Mouse (Mus musculus) heart, embryonic 15.5 days (tissue): ENCODE measurements around the gene Zfc3h1. TPM values are rescaled to one million over a fixed set of nuclear protein-coding genes. Genes with fewer than 3 reads are reported as not detected.

Experiments
- ATAC-seq: fragments of 200-750 bp; cut with Nextera tagmentation; replicated peaks from 2 replicates; pipeline ENCODE4 v1.8.0; 2017; ENCODE audit warnings: low read depth, moderate TSS enrichment; ENCODE audit not compliant: insufficient number of reproducible peaks, insufficient read depth, low FRiP score
- H3K27ac ChIP-seq: fragments of 300-500 bp; sonication (generic); 2 replicates; pipeline ENCODE4 v1.5.1; 2015; ENCODE audit warnings: mild to moderate bottlenecking, inconsistent platforms
- H3K27me3 ChIP-seq: fragments of 300-500 bp; sonication (generic); 2 replicates; pipeline ENCODE4 v1.6.1; 2015; ENCODE audit warnings: inconsistent platforms
- H3K36me3 ChIP-seq: fragments of 300-500 bp; sonication (generic); 2 replicates; pipeline ENCODE4 v1.6.1; 2015; ENCODE audit warnings: mild to moderate bottlenecking, inconsistent platforms
- H3K4me1 ChIP-seq: fragments of 300-500 bp; sonication (generic); replicated peaks from 2 replicates; pipeline ENCODE4 v1.6.1; 2015; ENCODE audit warnings: inconsistent platforms
- H3K4me2 ChIP-seq: fragments of 300-500 bp; sonication (generic); 2 replicates; pipeline ENCODE4 v1.6.1; 2015; ENCODE audit warnings: inconsistent platforms, mild to moderate bottlenecking, moderate library complexity
- H3K4me3 ChIP-seq: fragments of 300-500 bp; sonication (generic); 2 replicates; pipeline ENCODE4 v1.5.1; 2015; ENCODE audit warnings: mild to moderate bottlenecking, inconsistent platforms
- H3K9ac ChIP-seq: fragments of 300-500 bp; sonication (generic); 2 replicates; pipeline ENCODE4 v1.6.1; 2015; ENCODE audit warnings: mild to moderate bottlenecking, inconsistent platforms
- H3K9me3 ChIP-seq: fragments of 300-500 bp; sonication (generic); replicated peaks from 2 replicates; pipeline ENCODE4 v1.6.1; 2016; ENCODE audit warnings: inconsistent platforms
- WGBS: fragments of 180-500 bp; shearing (Covaris S2); methylation state at CpG from one replicate; pipeline ENCODE4 v1.1.7; 2015; ENCODE audit warnings: mixed read lengths; 5-methylcytosine and 5-hydroxymethylcytosine counted together
- polyA plus RNA-seq: library from polyadenylated mRNA; unstranded; fragments of >200 nt; fragmentation: Nextera tagmentation; extraction: Ambion mirVana; gene quantifications from 2 replicates; pipeline ENCODE4 v1.2.1, GENCODE M21; 2015

Gene Zfc3h1
- polyA plus RNA-seq, 1 experiment from 2014 or later: 10.2 TPM

DNA sequence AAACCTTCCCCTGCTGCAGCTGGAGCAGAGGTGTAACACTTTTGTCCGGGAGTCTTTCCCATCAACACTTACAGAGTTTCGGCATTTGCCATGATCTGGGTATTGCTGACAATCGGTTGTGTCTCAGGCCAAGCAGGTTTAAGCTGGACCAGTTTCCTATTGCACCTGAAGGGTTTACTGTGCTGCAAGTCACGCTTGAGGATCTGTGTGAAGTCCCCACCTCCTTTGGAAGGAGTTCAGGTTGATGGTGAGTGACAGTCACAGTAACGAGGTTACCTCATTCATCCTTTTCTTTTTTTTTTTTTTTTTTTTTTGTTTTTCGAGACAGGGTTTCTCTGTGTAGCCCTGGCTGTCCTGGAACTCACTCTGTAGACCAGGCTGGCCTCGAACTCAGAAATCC, 28.7 kb upstream of the Zfc3h1 start:
- no peak overlapping the region for H3K4me2 ChIP-seq
- peaks cover 2% of the 10 kb centered on the region; the same call in 1 of the 2 replicates for H3K4me1 ChIP-seq
- no peak overlapping the region for H3K4me3 ChIP-seq
- H3K36me3 ChIP-seq: peaks cover 9% of the 10 kb centered on the region; the same call in 1 of the 2 replicates
- H3K9me3 ChIP-seq: no peaks in the 10 kb centered on the region
- no peaks in the 10 kb centered on the region for H3K27me3 ChIP-seq
- no peak overlapping the region for H3K9ac ChIP-seq
- no peak for ATAC-seq
- no peak overlapping the region for H3K27ac ChIP-seq
- 92% methylated on average over 6 of the region's 7 CpGs for WGBS

DNA sequence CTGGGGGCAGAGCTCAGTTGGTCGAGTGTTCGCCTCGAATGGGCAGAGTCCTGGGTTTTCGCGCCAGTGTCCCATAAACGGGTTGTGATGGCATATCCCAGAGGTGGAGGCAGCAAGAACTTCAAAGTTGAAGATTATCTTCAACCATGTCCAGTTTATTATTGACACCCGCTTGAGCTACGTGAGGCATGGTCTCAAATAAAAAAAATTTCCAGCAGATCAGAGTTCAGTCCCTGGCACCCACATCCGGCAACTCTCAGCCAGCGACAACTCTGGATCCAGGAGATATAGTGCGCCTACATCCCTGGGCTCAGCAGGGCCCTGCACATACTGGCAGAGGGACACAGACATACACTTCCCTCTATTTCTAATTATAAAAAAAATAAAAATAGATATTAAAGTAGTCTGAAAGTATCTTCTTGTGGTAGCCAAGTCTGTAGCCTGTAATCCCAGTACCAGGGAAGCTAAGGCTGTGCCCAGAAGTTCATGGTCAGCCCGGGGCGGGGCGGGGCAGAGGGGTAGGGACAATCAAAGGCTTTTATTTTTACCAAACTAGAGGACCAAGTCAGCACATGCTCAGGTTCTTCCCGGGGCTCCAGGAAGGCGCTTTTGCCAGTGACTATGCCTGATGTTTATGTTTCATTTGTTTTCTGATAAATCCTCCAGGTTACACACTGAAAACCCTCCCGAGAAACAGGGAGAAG, 26.4 kb upstream of the Zfc3h1 start:
- no peak for ATAC-seq

DNA sequence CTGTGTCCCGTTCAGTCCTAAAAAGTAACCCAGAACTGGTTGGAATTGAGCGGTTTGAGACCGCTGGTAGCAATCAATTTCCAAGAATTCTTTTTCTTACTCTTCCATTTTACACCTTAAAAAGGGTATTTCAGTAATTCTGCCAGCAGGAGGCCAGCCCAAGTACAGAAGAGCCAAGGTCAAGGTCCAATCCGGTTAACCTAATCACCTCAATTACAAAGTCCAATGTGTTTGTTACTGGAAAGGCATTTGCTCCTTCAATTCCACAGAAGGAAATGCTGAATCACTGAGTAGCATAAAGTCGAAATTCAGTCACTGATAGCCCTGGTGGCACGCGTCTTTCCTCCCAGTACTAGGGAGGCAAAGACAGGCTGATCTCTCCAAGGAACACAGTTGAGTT, 25.7 kb upstream of the Zfc3h1 start:
- H3K36me3 ChIP-seq: peaks cover 9% of the 10 kb centered on the region; the same call in 1 of the 2 replicates
- no peaks in the 10 kb centered on the region for H3K9me3 ChIP-seq
- no peak for ATAC-seq
- H3K4me2 ChIP-seq: no peak overlapping the region
- no peak overlapping the region for H3K9ac ChIP-seq
- 85% methylated on average over 7 of the region's 7 CpGs for WGBS
- peaks cover 15% of the 10 kb centered on the region for H3K4me1 ChIP-seq
- H3K27me3 ChIP-seq: no peaks in the 10 kb centered on the region
- no peak overlapping the region for H3K4me3 ChIP-seq
- no peak overlapping the region for H3K27ac ChIP-seq

More for the DNA sequence above, 26.4 kb upstream of the Zfc3h1 start:
- 85% methylated on average over 17 of the region's 17 CpGs for WGBS
- Histone ChIP-seq H3K9ac (no peak overlapping the region), H3K27me3 (no peaks in the 10 kb centered on the region), H3K9me3 (no peaks in the 10 kb centered on the region), H3K27ac (no peak overlapping the region), H3K4me3 (no peak overlapping the region), H3K4me2 (no peak overlapping the region), H3K36me3 (peaks cover 9% of the 10 kb centered on the region; the same call in 1 of the 2 replicates), H3K4me1 (peaks cover 12% of the 10 kb centered on the region)

DNA sequence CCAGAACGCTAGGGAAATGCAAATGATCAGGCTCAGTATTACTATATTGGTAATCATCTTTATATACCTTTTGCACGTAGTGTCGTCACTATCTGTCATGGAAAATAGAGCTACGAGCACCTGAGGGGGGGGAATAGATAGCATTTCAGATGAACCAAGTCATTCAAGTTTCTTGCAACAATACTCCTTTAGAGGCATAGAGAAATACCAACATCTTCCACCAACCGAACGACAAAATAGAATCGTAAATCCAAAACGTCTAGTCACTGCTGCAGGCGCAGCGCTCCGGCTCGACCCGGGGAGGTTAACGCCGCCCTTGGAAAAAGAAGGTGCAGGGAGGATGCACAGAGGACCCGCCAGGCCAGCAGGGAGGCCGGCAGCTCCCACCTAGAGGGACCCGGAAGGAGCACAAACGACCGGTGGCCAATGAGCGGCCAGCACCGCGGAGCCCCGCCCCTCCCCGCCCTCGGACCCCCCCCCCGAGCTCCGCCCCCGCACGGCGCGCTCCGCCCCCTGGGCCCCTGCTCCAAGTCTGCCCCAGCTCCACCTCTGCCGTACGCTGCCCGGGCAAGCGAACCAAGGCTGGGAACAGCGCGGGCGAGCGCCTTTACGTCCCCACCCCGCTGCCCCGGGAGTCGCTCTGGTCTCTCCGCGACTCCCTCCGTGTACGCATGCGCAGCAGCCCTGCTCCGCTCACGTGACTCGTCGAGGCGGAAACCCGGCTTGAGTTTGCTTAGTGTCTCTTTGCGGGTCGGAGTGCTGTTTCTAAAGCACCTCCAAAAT, 22.7 kb upstream of the Zfc3h1 start, which contains the start of gene Tmem19:
TSS of gene Tmem19 (minus strand) at position 662 of the 783 bp plus-strand sequence.
- Histone ChIP-seq H3K4me2 (peak within 1 kb of the TSS; percentile 73), H3K27ac (peak within 1 kb of the TSS; percentile 97), H3K4me3 (peak within 1 kb of the TSS; percentile 71), H3K4me1 (peaks cover 15% of the 10 kb centered on the region), H3K27me3 (no peaks in the 10 kb centered on the region), H3K9ac (peak within 1 kb of the TSS; percentile 59), H3K9me3 (no peaks in the 10 kb centered on the region), H3K36me3 (peaks cover 4% of the 10 kb centered on the region; the same call in 1 of the 2 replicates)
- peak; percentile 99 for ATAC-seq
- WGBS: under 1% methylated on average over 54 of the region's 58 CpGs

DNA sequence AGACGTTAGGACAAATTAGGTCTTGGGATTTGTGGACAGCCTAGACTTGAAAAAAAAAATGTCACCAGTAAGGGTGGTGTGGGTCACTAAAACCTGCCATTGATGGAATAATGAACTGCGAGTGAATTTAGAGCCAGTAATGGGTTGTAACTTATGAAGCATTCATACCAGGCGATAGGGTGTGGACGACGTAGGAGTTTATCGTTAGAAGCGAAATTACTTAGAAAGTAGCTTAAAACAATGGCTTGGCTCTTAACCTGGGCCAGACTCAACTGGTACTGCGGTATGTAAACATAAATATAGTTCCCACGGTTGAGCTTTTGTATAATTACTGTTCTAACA, 22.2 kb upstream of the Zfc3h1 start:
- H3K9ac ChIP-seq: peak overlapping the region; percentile 59
- H3K36me3 ChIP-seq: no peaks in the 10 kb centered on the region; the same call in 1 of the 2 replicates
- H3K4me1 ChIP-seq: peaks cover 15% of the 10 kb centered on the region
- H3K27me3 ChIP-seq: no peaks in the 10 kb centered on the region
- no peak for ATAC-seq
- 7% methylated on average over 9 of the region's 9 CpGs for WGBS
- H3K9me3 ChIP-seq: no peaks in the 10 kb centered on the region
- H3K27ac ChIP-seq: peak overlapping the region; percentile 97
- H3K4me2 ChIP-seq: peak overlapping the region; percentile 73
- H3K4me3 ChIP-seq: peak overlapping the region; percentile 71

DNA sequence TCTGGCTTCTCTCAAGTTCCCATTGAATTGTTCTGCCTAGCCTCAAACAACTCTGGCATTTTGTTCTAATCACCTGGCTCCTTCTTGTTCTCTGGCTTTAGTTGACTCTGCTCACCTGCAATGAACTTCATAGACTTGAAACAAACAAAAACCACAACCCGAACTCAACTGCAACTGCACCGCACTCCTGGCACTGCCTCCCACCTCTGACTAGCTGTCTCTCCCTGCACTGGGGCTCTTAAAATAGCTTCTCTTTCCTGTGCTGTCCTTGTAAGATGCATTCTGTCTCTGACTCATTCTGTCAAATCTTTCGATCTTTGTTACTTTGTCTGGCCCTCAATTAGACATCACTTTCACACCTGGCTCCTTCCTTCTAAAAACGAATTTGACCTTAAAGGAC, 21.6 kb upstream of the Zfc3h1 start:
- peak overlapping the region; percentile 73 for H3K4me2 ChIP-seq
- peak overlapping the region; percentile 71 for H3K4me3 ChIP-seq
- no peak for ATAC-seq
- no peaks in the 10 kb centered on the region for H3K27me3 ChIP-seq
- peaks cover 15% of the 10 kb centered on the region for H3K4me1 ChIP-seq
- H3K27ac ChIP-seq: peak overlapping the region; percentile 97
- H3K9ac ChIP-seq: peak overlapping the region; percentile 59; the same call in 1 of the 2 replicates
- H3K9me3 ChIP-seq: no peaks in the 10 kb centered on the region
- WGBS: 73% methylated on average over 4 of the region's 4 CpGs
- H3K36me3 ChIP-seq: no peaks in the 10 kb centered on the region

DNA sequence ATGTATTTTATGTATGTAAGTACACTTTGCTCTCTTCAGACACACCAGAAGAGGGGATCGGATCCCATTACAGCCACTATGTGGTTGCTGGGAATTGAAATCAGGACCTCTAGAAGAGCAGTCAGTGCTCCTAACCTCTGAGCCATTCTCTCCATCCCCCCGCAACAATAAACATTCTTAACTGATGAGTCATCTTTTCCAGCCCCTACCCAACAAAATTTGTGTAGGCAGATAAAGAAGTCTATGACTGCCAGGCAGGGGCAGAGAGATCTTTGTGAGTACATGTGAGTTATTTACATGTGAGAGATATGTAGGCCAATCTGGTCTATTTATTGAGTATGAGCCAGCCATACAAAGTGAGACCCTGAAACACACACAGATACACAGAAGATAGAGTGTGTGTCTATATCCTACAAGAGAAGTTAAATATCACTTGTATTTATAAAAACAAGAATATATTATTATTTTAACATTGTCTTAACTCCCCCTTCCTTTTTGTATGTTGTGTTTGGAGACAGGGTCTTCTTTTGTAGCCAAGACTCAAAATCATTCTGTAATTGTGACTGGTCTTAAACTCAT, 3.2 kb upstream of the Zfc3h1 start:
- H3K4me2 ChIP-seq: no peak overlapping the region
- WGBS: 52% methylated on average over 2 of the region's 2 CpGs
- no peaks in the 10 kb centered on the region for H3K9me3 ChIP-seq

DNA sequence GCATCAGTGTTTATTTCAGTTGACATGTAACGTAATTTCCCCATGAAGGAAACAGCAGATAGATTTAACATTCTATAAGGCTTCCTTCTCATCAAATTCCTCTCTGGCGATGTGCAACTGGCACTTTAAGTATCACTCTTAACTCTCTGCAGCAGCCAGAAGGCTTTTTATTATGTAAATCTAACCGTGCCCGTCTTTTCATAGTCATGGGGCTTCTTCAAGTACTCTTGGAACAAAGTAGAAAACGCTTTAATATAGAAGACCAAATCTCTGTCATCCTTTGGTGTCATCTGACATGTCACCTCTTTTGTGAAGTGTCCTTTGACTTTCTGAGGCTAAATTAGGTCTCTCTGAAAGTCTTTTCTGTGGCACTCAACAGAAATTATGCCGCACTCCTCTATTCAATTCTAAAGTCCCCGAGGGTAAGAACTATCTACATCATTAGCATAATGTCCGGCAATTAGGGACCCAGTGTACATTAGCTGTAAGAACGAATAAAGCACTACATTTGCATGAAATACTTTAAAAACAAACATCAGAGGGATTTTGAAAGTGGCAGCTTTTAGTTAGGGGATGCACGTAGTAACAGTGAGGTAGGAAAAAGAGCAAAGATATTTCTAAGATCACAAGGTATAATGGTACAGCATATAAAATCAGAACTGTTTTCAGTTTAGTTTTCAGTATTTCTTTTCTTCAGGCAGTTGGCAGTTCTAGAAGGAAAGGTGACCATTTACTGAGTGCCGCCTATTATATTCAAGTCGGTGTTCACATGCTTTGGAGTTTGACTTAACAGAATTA, 1.7 kb upstream of the Zfc3h1 start:
- H3K9ac ChIP-seq: peak overlapping the region; percentile 46
- 36% methylated on average over 12 of the region's 12 CpGs for WGBS
- H3K9me3 ChIP-seq: no peaks in the 10 kb centered on the region
- peak overlapping the region; percentile 96 for H3K27ac ChIP-seq
- no peaks in the 10 kb centered on the region for H3K27me3 ChIP-seq
- peaks cover 26% of the 10 kb centered on the region for H3K4me1 ChIP-seq
- peak overlapping the region; percentile 93 for H3K4me3 ChIP-seq
- ATAC-seq: no peak
- H3K36me3 ChIP-seq: no peaks in the 10 kb centered on the region
- peak overlapping the region; percentile 60 for H3K4me2 ChIP-seq

More for the DNA sequence above, 3.2 kb upstream of the Zfc3h1 start:
- H3K4me3 ChIP-seq: no peak overlapping the region
- no peaks in the 10 kb centered on the region for H3K27me3 ChIP-seq
- no peak overlapping the region for H3K9ac ChIP-seq
- no peaks in the 10 kb centered on the region for H3K36me3 ChIP-seq
- H3K4me1 ChIP-seq: peaks cover 17% of the 10 kb centered on the region
- no peak for ATAC-seq
- H3K27ac ChIP-seq: no peak overlapping the region

DNA sequence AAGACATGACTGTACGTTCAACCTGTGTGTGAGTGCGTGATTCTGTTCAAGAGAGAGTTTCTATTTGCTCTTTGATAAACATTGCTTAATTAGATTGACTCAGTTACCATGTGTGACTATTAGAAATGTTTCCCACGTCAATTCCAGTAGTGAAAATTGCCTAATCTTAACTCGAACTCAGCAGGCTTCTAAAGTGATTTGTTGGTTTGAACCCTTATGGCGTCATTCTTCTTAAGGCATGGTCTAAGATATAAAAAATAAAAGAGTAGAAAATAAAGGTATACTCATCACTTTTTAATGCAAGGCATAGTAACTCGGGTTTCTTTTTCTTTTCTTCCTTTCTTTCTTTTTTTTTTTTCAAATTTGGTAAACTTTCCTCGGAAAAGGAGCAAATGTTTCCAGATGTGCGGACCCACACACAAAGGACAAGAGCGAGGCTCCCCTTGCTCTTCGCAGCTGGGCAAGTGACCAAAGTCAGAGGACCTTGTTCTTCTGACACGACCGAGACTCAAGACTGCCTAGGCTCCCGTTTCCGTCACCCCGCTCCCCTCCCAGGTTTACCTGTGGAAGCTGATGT, 1.0 kb upstream of the Zfc3h1 start:
- H3K27ac ChIP-seq: peak overlapping the region; percentile 96
- peak overlapping the region; percentile 60 for H3K4me2 ChIP-seq
- H3K4me3 ChIP-seq: peak overlapping the region; percentile 93
- H3K9me3 ChIP-seq: no peaks in the 10 kb centered on the region
- peak overlapping the region; percentile 80 for H3K9ac ChIP-seq
- no peak for ATAC-seq
- no peaks in the 10 kb centered on the region for H3K27me3 ChIP-seq
- peaks cover 30% of the 10 kb centered on the region for H3K4me1 ChIP-seq
- 1% methylated on average over 15 of the region's 15 CpGs for WGBS
- H3K36me3 ChIP-seq: no peaks in the 10 kb centered on the region

DNA sequence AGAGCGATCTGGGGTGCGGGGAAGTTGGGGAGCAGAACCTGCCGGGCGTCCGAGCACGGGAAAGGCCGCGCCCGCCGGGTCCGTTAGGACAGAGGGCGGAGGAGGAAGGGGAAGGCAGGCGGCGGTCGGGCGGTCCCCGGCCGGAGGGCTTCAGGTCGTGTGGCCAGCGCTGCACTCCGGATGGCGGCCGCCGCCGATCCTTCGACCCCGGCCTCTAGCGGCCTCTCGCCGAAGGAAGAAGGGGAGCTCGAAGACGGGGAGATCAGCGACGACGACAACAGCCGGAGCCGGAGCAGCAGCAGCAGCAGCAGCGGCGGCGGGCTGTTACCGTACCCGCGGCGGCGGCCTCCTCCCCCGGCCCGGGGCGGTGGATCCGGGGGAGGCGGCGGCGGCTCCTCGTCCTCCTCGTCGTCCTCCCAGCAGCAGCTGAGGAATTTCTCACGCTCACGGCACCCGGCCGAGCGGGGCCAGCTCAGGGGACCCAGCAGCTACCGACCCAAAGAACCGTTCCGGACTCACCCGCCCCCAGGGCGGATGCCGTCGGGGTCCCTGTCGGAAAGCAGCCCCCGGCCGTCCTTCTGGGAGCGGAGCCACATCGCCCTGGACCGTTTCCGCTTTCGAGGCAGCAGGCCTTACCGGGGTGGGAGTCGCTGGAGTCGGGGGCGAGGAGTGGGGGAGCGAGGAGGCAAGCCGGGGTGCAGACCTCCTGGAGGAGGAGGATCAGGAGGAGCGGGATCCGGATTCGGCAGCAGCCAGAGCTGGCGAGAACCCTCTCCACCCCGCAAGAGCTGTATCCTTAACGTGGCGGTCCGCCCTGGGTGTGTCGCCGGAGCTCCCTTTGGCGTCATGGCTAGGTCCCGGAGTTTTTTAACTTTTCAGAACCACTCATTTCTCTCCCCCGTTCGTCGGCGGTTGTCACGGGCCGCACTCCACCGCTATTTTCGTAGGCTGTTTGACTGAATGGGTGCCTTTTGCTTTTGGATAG, 551 bp downstream of the Zfc3h1 start:
- under 1% methylated on average over 91 of the region's 101 CpGs for WGBS
- Histone ChIP-seq H3K36me3 (peaks cover 8% of the 10 kb centered on the region), H3K9me3 (no peaks in the 10 kb centered on the region), H3K4me1 (peaks cover 30% of the 10 kb centered on the region), H3K9ac (peak overlapping the region; percentile 79), H3K27ac (peak overlapping the region; percentile 96), H3K4me2 (peak overlapping the region; percentile 72), H3K27me3 (no peaks in the 10 kb centered on the region), H3K4me3 (peak overlapping the region; percentile 93)
- peak; percentile 6 for ATAC-seq
